Mouse (Mus musculus): ENCODE data around the gene Pla2g4d. TPM values are rescaled to one million over a fixed set of nuclear protein-coding genes. Genes with fewer than 3 reads are reported as not detected.

Pla2g4d gene
- total RNA-seq (2014; fragmentation: Nextera tagmentation) (not detected in 2 replicates), total RNA-seq (2017) (not detected in 2 replicates)

DNA sequence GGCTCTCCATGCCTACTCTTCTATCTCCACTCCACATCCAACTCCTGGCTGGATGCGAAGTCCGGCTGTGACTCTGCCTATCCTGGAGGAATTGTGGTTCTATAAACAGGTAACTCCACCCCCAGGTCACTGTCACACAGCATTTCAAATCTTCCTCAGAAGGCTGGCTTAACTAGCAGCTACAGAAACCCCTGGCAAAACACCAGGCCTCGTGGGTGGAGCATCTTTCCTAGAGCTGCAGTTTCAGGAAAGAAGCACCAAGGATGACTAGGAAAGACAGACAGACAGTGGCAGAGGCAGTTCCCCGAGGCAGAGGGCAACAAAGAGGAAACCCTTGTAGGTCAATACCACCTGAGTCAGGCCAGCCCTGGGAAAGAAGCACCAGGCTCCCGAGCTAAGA lies at the start of gene Pla2g4d:
Pla2g4d (minus strand) TSS at position 203 of the 400 bp plus-strand sequence.
- no peak for ATAC-seq (replicated peaks; ENCODE audit: poor library complexity, severe bottlenecking)

DNA sequence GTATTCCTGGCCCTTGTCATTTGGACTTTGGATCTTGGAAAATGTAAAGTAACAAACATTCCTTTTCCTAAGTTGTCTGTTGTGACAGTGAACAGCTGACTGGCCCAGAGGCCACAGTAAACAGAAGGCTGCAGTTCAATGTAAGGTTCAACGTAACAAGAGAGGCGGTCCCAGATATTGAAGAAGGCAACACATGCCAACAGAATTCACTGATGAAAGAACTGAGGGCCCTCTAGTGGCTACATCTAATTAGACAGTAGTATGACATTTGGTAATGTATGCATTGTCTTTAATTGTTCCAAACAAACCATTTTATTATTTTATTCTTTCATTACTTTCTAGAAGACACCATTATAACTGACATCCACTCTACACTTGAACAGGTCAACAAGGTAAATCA lies 48.9 kb upstream of the Pla2g4d start:
- ATAC-seq (replicated peaks; ENCODE audit: poor library complexity, severe bottlenecking) = no peak

DNA sequence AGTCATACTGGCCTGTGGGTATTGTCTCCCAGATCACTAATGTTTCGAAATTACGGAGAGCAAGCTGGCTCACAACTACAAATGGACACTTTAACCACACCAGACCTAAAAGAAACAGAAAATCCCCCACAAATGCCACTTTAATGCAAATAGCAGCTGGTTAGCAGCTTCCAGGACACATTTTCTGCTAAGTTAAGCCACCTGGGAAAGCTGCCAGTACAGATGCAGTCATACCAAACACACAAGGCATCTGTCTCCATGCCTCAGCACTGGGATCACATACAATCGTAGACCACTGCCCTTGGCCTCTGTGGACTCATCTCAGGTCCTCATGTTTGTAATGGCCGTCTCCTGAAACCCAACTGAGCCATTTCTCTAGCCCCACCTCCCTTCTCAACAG lies 42.6 kb upstream of the Pla2g4d start:
- ATAC-seq (replicated peaks; ENCODE audit: poor library complexity, severe bottlenecking) = no peak

DNA sequence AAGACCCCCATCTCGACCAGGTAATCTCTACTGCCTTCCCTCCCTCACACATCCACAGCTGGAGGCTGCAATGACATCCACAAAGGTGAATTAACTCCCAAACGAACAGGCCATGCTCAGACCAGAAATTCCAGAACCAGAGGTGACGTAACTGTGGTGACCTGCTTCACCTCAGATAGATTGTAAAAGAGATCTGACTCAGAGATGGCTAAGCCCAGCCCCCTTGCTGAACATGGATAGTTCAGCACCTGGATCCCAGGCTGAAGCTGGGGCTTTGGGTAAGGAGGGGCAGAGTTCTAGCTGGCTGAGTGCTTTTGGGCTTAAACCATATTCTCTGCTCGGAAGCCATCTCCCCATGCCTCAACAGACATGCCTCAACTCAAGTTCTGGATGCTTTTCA lies 26.1 kb upstream of the Pla2g4d start:
- no peak for ATAC-seq (replicated peaks; ENCODE audit: poor library complexity, severe bottlenecking)

DNA sequence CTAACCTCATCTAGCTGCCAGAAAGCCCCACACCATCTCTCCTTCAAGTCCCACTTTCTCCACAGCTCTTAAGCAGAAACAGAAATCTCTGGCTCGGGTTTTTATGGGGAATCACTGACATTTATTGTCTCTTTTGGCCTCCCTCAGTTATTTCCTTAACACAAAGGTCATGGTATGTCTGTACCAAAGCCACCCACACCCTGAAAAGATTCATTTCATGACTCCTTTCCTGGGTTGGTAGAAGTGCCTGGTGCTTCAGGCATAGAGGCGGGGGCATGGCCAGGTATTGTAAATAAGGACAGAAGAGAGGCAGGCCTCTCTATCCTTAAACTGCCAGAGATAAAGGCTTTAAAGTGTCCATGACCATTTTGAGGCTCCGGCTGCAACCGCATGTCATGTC lies 25.5 kb upstream of the Pla2g4d start:
- no peak for ATAC-seq (replicated peaks; ENCODE audit: poor library complexity, severe bottlenecking)

DNA sequence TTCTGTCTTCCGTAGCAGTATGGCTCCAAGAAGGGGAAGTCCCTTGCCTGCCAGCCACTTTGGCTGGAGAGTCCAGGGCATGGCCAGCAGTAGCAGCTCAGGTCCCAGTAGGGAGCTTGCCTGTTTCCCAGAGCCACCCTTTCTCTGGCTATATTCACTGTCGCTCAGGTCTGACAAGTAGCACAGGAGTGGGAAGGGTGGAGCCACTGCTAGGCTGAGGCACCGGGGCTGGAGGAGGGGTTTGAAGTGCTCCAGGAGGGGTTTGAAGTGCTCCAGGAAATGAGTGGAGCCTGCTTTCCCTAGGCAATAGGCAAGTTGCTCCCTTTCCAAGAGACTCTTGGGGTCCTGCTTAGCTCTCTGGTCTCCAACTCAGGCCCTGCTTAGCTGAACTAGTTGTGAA lies 25.0 kb upstream of the Pla2g4d start, which contains the start of gene Pla2g4f:
Pla2g4f (minus strand) TSS at position 190 of the 400 bp plus-strand sequence.
- ATAC-seq (replicated peaks; ENCODE audit: poor library complexity, severe bottlenecking) = no peak

DNA sequence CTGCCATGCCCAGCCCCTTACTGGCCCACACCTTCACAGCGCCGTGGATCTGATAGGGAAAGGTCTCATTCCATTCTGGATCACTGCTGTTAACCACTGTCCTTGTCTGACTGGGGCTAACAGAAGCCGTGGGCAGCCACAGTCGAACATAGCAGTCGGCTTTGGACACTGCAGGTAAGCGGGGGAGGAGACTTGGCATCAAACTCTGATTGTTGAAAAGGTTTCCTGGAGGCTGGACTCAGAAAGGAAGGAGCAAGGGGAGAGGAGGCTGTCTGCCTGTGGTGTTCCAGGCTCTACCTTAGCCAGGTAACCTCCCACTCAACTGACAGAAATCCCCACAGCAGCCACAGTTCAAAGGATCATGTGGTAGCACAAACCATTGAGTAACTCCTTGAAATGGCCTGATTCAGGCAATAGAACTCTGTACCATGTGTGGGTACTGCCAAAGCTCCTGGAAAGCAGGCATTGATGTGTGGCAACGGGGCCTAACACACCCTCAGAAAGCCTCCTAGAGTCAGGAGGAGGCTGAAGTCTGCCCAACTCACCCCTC lies 23.4 kb upstream of the Pla2g4d start:
- ATAC-seq (replicated peaks; ENCODE audit: poor library complexity, severe bottlenecking) = no peak

DNA sequence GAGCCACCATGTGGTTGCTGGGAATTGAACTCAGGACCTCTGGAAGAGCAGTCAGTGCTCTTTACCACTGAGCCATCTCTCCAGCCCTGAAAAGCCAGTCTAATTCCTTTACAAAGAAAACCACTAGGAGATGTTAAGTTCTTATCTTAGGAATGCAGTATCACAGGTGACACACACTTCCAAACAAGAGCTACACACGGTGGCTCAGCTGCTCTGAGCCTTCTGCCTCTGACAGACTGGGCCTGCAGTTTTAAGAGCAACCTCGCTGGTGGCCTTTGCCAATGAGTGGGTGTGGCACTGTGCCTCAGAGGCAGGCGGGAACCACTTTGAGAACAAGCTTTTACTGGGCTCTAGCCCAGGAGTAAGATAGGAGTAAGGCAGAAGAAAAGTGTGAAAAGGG lies 15.1 kb upstream of the Pla2g4d start:
- ATAC-seq (replicated peaks; ENCODE audit: poor library complexity, severe bottlenecking) = no peak

DNA sequence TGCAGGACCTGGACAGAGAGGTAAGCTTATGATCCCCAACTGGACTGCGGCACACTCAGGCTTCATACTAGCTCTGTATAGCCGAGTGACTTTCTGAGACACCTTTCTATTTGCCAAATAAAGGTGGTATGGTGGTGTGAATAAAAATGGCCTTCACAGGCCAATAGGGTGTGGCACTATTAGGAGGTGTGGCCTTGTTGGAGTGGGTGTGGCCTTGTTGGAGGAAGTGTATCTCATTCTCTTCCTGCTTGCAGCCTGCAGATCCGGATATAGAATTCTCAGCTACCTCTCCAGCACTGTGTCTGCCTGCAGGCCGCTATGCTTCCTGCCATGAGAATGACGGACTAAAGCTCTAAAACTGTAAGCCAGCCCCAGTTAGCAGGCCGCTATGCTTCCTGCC lies 12.1 kb upstream of the Pla2g4d start:
- ATAC-seq (replicated peaks; ENCODE audit: poor library complexity, severe bottlenecking) = no peak

DNA sequence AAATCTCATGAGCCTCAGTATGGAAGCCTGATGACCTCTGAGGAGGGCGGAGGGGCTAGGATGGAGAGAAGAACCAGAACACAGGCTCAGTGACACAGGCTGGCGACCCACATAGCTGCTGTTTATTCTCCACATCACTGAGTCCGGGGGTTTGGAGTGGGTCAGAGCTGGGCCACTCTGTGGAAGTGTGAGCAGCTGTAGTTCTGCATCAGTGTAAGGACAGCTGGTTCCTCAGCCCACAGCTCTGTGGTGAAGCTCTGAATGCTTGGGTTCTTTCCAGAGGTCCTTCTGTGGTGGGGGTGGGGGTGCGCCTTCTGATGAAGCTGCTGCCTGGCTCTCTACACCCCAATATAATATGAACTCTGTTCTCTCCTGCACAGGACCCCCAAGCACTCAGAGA lies 10.9 kb upstream of the Pla2g4d start:
- ATAC-seq (replicated peaks; ENCODE audit: poor library complexity, severe bottlenecking) = no peak

DNA sequence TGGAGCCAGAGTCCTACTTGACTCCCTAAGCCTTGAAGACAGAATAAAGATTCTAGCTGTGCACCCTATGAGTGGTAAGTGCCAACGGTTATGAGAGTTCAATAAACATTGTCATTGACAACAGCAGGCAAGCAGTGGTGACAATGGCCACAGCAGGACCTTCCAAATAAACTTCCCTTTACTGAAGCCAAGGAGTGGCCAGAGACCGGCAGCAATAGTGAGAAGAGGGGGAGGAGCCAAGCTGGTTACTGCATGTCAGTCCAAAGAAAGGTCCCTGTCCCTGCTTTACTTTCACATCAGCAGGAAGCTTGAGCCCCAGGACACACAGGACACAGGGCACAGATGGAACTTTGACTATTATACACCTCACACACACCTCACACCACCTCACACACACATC lies 7.2 kb upstream of the Pla2g4d start:
- peak; percentile 53 for ATAC-seq (replicated peaks; ENCODE audit: poor library complexity, severe bottlenecking)

DNA sequence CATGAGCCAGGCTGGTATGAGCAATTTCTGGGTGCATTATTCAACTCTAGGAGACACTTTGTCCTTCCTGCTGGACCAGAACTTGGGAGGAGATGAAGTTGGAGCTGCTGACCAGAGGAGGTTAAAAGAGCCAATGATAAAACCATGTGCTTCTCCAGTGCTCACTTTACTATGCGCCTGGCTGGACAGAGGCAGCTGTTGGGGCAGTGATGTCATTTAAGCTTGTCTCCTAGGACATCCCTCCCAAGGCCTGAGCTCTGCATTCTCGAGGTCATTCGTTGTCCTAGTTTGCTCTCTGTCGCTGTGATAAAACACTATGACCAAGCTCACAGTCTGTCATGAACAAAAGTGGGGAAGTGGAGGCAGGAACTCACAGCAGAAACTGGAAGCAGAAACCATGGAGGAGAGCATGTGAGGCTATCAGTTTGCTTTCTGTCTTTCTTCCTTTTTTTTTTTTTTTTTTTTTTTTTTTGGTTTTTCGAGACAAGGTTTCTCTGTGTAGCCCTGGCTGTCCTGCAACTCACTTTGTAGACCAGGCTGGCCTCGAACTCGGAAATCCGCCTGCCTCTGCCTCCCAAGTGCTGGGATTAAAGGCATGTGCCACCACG lies 2.6 kb upstream of the Pla2g4d start:
- ATAC-seq (replicated peaks; ENCODE audit: poor library complexity, severe bottlenecking) = no peak

DNA sequence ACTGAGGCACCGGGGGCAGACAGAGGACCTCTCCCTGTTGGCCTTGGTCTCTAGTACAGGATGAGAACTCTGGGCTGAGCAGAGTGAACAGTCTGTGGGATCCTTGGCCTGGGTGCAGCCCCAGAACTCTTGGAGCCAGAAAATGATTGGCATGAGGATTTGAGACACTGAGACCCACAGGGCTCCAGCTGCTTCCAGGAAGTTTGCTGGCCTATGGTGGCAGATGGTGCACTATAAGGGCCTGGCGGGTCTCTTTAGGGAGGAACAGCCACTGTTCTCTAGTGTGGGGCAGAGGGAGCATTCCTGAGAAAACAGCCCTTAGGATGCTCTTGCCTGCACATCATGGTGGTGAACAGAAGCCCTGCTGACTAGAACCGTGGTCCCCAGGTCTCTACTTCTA lies 596 bp downstream of the Pla2g4d start:
- no peak for ATAC-seq (replicated peaks; ENCODE audit: poor library complexity, severe bottlenecking)

DNA sequence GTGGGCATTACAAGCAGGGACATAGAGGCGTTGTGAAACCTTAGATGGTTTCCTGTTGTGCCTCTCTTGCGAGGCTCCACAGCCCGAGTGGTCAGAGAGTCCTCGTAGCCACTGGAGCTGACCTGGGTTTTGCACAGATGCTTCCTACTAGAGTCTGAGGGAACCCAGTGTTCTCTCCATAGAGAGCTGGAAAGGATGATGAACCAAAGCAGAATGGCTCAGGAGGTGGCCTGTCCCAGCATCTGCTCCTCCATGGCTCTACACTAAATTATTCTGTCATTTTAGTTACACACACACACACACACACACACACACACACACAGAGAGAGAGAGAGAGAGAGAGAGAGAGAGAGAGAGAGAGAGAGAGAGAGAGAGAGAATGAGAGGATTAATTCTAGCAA lies 3.4 kb downstream of the Pla2g4d start:
- ATAC-seq (replicated peaks; ENCODE audit: poor library complexity, severe bottlenecking) = 0 out of 2 replicates have a peak, but pooled peaks have one; percentile 9

DNA sequence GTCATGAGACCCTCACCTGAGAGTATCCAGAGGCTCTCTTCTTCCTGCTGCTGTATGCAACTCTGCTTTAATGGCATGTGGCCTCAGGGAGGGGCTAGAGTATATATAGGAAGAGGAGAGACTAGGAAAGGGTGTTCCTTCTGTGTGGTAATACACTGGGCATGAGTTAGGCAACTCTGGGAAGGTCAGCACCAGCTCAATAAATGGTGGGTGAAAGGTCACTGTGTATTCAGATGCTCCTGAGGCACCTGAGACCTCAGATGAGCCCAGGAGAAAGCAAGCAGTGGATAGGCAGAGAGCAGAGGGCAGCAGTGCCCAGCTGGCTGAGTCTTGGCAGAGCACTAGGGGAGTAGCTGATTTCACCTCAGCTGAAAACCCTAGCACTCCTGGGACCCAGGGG lies 4.3 kb downstream of the Pla2g4d start:
- ATAC-seq (replicated peaks; ENCODE audit: poor library complexity, severe bottlenecking) = no peak

DNA sequence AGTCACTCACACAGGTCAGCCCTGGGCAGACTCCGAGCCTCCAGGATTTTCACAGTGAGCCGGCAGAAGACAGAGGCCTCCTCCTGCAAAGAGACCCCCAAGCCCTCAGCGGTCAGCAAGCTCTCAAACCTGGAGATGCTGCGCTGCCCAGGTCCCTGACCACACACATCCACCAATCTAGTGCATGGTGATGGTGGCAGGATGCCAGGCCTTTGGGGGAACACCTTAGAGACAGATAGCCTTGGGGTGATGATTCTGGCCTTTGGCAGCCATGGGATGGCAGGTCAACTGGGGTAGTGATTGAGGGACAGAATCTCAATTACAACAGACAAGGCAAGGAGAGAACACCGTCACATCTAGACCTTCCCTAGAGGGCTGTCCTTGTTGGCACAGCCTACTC lies 4.9 kb downstream of the Pla2g4d start:
- ATAC-seq (replicated peaks; ENCODE audit: poor library complexity, severe bottlenecking) = no peak

DNA sequence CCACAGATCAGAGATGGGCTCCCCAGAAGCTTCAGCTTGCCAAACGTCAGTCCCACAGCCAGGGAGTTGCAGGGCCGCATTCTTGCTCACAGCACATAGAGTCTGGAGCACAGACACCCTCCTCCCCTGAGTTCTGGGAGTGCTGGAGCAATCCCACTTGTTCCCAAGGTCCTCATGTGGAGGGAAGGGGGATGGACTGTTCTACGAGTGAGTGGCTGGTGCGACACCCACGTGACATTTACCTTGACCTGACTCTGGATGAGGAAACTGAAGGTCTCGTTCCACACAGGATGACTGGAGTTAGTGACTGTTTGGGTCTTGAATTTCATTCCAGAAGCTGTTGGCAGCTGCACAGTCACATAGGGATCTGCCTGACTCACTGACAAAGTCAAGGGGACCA lies 5.4 kb downstream of the Pla2g4d start:
- no peak for ATAC-seq (replicated peaks; ENCODE audit: poor library complexity, severe bottlenecking)

DNA sequence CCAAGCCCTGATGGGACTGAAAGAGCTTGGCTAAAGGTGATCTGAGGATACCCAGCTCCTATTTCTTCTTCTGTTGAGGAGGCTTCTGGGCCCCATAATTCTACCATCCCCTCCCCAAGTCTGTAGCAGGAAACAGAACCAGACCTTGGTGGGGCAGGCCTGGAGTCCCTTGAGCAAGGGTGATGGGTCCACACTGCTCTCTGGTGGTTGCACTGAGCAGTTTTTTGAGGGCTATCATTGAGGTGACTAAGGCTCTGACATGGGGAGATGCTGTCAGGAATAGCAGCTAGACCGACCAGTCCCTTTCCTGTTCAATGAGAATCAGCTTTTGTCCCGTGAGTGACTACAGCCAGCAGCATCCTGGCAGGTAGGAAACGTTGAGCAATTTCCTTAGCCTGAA lies 7.8 kb downstream of the Pla2g4d start:
- ATAC-seq (replicated peaks; ENCODE audit: poor library complexity, severe bottlenecking) = no peak

DNA sequence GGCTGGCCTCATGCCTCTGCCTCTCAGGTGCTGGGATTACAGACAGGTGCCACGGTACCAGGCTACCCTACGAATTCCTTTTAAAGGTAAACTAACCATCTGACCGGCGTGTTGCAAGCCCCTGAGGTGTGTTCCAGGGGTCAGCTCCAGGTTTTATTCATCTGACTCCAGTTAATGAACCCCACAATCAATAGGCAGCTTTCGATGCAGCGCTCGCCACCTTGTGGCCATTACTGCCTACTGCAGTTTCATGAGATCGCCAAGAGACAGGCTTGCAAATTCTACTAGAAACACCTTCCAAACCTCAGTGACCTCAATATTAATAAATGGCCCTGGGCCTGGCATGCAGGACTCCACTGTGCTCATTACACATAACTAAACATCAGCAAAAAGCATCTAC lies 9.0 kb downstream of the Pla2g4d start:
- ATAC-seq (replicated peaks; ENCODE audit: poor library complexity, severe bottlenecking) = peak; percentile 61; the same call in 1 of the 2 replicates

DNA sequence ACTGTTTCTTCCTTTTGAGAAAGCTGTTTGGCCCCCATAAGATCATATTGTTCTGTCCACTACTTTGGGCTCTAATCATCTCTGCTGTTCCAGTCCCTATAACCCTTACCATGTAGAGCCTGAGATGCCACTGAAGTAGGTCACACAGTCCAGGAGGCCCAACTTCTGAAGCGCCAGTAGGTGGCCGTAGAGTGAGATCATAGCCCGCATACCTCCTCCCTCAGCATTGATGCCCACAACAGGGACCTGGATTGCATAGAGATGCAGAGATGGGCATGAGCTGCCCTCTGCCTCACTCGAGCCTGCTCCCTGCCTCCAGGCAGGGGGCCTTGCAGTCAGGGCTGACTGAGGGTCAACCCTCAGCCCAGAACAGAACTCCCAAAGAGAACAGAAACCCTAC lies 12.0 kb downstream of the Pla2g4d start:
- no peak for ATAC-seq (replicated peaks; ENCODE audit: poor library complexity, severe bottlenecking)

DNA sequence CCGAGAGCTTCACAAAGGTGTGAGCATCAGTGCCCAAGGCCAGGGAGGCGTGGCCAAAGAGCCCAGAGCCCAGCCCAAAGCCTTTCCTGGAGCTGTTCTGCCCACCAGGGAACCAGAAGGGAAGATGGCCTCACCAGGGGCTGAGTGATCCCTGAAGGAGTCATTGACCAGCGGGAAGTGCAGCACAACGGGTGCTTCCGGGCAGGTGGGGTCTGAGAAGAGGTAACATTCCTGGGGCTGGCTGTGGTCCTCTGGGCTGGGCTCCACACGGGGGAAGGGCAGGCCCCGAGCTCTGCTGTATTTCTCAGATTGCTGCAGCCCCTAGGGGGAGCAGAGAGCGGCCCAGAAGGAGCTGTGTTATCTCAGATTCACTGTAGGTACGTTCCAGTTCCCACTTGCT lies 20.4 kb downstream of the Pla2g4d start:
- ATAC-seq (replicated peaks; ENCODE audit: poor library complexity, severe bottlenecking) = no peak

DNA sequence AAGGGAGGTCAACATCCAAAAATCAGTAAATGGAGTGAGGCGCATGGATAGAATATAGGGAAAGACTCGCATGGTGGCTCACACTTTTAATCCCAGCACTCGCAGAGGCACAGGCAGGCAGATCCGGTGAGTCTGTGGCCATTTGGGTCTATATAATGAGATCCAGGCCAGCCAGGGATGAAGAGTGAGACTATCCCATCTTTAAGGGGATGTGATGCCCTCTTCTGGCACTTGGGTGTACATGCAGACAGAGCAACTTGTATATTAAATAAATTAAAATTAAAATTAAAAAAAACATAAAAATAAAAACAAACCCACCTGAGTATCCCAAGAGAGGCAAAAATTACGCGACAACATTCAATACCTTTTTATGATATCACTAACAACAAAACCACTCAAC lies 23.5 kb downstream of the Pla2g4d start:
- ATAC-seq (replicated peaks; ENCODE audit: poor library complexity, severe bottlenecking) = no peak
